Mouse (Mus musculus) embryonic facial prominence, embryonic 14.5 days (tissue): ENCODE results near the gene Atp1b3. TPM values are rescaled to one million over a fixed set of nuclear protein-coding genes. Genes with fewer than 3 reads are reported as not detected.
A peak's percentile ranks its signal among the peaks of the same experiment; 100 is the strongest.
"Not testable (repeated sequence)": the region's sequence is repeated elsewhere in the genome, so short reads cannot be mapped to it uniquely, and the experiment has no call there.

Source experiments
- ATAC-seq: fragments of 200-750 bp; cut with Nextera tagmentation; 2 replicates; pipeline ENCODE4 v1.8.0; 2017; ENCODE audit warnings: low read depth, moderate number of reproducible peaks, moderate TSS enrichment
- DNase-seq: peaks from one replicate; pipeline ENCODE4 v3.0.0-alpha.2; 2015; ENCODE audit warnings: low spot score
- H3K27ac ChIP-seq: fragments of 300-500 bp; sonication (generic); replicated peaks from 2 replicates; pipeline ENCODE4 v1.5.1; 2014; ENCODE audit warnings: low read depth, mild to moderate bottlenecking, low read length, moderate library complexity
- H3K27me3 ChIP-seq: fragments of 300-500 bp; sonication (generic); replicated peaks from 2 replicates; pipeline ENCODE4 v1.6.1; 2014; ENCODE audit warnings: low read length; ENCODE audit not compliant: control insufficient read depth, insufficient read depth
- H3K36me3 ChIP-seq: fragments of 300-500 bp; sonication (generic); 2 replicates; pipeline ENCODE4 v1.6.1; 2014; ENCODE audit warnings: low read length, mixed read lengths; ENCODE audit not compliant: control insufficient read depth, insufficient read depth
- H3K4me1 ChIP-seq: fragments of 300-500 bp; sonication (generic); 2 replicates; pipeline ENCODE4 v1.6.1; 2014; ENCODE audit warnings: antibody characterized with exemption, low read length; ENCODE audit not compliant: control insufficient read depth, insufficient read depth
- H3K4me2 ChIP-seq: fragments of 300-500 bp; sonication (generic); 2 replicates; pipeline ENCODE4 v1.6.1; 2014; ENCODE audit warnings: low read depth, mild to moderate bottlenecking, low read length, moderate library complexity, mixed read lengths
- H3K4me3 ChIP-seq: fragments of 300-500 bp; sonication (generic); 2 replicates; pipeline ENCODE4 v1.5.1; 2014; ENCODE audit warnings: low read depth, mild to moderate bottlenecking, low read length
- H3K9ac ChIP-seq: fragments of 300-500 bp; sonication (generic); 2 replicates; pipeline ENCODE4 v1.6.1; 2014; ENCODE audit warnings: low read depth, mild to moderate bottlenecking, low read length, moderate library complexity, mixed read lengths
- H3K9me3 ChIP-seq: fragments of 300-500 bp; sonication (generic); 2 replicates; pipeline ENCODE4 v1.6.1; 2016; ENCODE audit warnings: low read length; ENCODE audit not compliant: control insufficient read depth
- WGBS: fragments of 180-500 bp; shearing (Covaris S2); extraction: QIAGEN DNeasy Blood & Tissue Kit; methylation state at CpG from one replicate; pipeline ENCODE4 v1.1.7; 2014; 5-methylcytosine and 5-hydroxymethylcytosine counted together
- polyA plus RNA-seq: library from polyadenylated mRNA; unstranded; fragments of >200 nt; fragmentation: Nextera tagmentation; extraction: Ambion mirVana; gene quantifications from 2 replicates; pipeline ENCODE4 v1.2.1, GENCODE M21; 2014

Atp1b3 gene
- polyA plus RNA-seq, 1 experiment from 2014 or later, result 157 TPM

GRCm38 (mm10) chr9:96351771-96352170, 12.5 kb downstream of the Atp1b3 start:
- not testable (repeated sequence) for DNase-seq, H3K9ac ChIP-seq, H3K9me3 ChIP-seq, H3K27me3 ChIP-seq, H3K27ac ChIP-seq, H3K4me2 ChIP-seq, H3K4me1 ChIP-seq, H3K4me3 ChIP-seq, ATAC-seq, H3K36me3 ChIP-seq
- WGBS, result 93% methylated on average over 6 of the region's 6 CpGs

GRCm38 (mm10) chr9:96350476-96350875, 13.8 kb downstream of the Atp1b3 start:
- Histone ChIP-seq H3K4me1 (no peaks in the 10 kb centered on the region), H3K9me3 (no peaks in the 10 kb centered on the region), H3K27me3 (no peaks in the 10 kb centered on the region), H3K9ac (no peak overlapping the region), H3K27ac (no peak overlapping the region), H3K4me2 (no peak overlapping the region), H3K36me3 (0 out of 2 replicates have a peak, but pooled peaks cover 1% of the 10 kb centered on the region), H3K4me3 (no peak overlapping the region)
- WGBS, result 54% methylated on average over 3 of the region's 3 CpGs
- ATAC-seq (no peak), DNase-seq (no peak)

GRCm38 (mm10) chr9:96350010-96350409, 14.2 kb downstream of the Atp1b3 start:
- DNase-seq (peak; percentile 77), ATAC-seq (no peak; the same call in 1 of the 2 replicates)
- H3K4me1 ChIP-seq, result no peaks in the 10 kb centered on the region
- no peak overlapping the region for H3K4me2 ChIP-seq
- 33% methylated on average over 4 of the region's 4 CpGs for WGBS
- H3K27me3 ChIP-seq, result no peaks in the 10 kb centered on the region
- H3K36me3 ChIP-seq, result no peaks in the 10 kb centered on the region
- H3K4me3 ChIP-seq, result no peak overlapping the region
- H3K9me3 ChIP-seq, result no peaks in the 10 kb centered on the region
- no peak overlapping the region for H3K27ac ChIP-seq
- H3K9ac ChIP-seq, result no peak overlapping the region

- ATAC-seq (no peak), DNase-seq (no peak)
- no peaks in the 10 kb centered on the region for H3K9me3 ChIP-seq
- no peaks in the 10 kb centered on the region for H3K27me3 ChIP-seq
- H3K4me2 ChIP-seq, result no peak overlapping the region
- whole genome bisulfite sequencing, result 90% methylated on average over 5 of the region's 5 CpGs
- no peak overlapping the region for H3K9ac ChIP-seq
- H3K4me1 ChIP-seq, result no peaks in the 10 kb centered on the region
- H3K36me3 ChIP-seq, result peaks cover 7% of the 10 kb centered on the region; the same call in 1 of the 2 replicates
- no peak overlapping the region for H3K4me3 ChIP-seq
- H3K27ac ChIP-seq, result no peak overlapping the region
Observed at GRCm38 (mm10) chr9:96348885-96349284, 15.4 kb downstream of the Atp1b3 start.

- no peaks in the 10 kb centered on the region for H3K27me3 ChIP-seq
- no peak overlapping the region for H3K27ac ChIP-seq
- H3K9ac ChIP-seq, result no peak overlapping the region
- no peaks in the 10 kb centered on the region for H3K9me3 ChIP-seq
- WGBS, result 96% methylated on average over 3 of the region's 3 CpGs
- H3K4me3 ChIP-seq, result no peak overlapping the region
- H3K4me2 ChIP-seq, result no peak overlapping the region
- peaks cover 35% of the 10 kb centered on the region for H3K36me3 ChIP-seq
- no peaks in the 10 kb centered on the region for H3K4me1 ChIP-seq
- ATAC-seq (no peak), DNase-seq (no peak)
Observed at GRCm38 (mm10) chr9:96345750-96346149, 18.5 kb downstream of the Atp1b3 start.

- Histone ChIP-seq H3K9me3 (no peaks in the 10 kb centered on the region), H3K4me1 (no peaks in the 10 kb centered on the region), H3K9ac (no peak overlapping the region), H3K4me2 (no peak overlapping the region), H3K36me3 (peaks cover 41% of the 10 kb centered on the region), H3K4me3 (no peak overlapping the region), H3K27me3 (no peaks in the 10 kb centered on the region), H3K27ac (no peak overlapping the region)
- 92% methylated on average over 5 of the region's 5 CpGs for WGBS
- DNase-seq, result no peak
- ATAC-seq, result no peak
Observed at GRCm38 (mm10) chr9:96331146-96331545, 33.1 kb downstream of the Atp1b3 start.

- peaks cover 17% of the 10 kb centered on the region for H3K36me3 ChIP-seq
- H3K4me1 ChIP-seq, result no peaks in the 10 kb centered on the region
- H3K27ac ChIP-seq, result no peak overlapping the region
- no peak overlapping the region for H3K4me2 ChIP-seq
- no peak overlapping the region for H3K4me3 ChIP-seq
- no peaks in the 10 kb centered on the region for H3K27me3 ChIP-seq
- H3K9me3 ChIP-seq, result no peaks in the 10 kb centered on the region
- WGBS, result 86% methylated on average over 4 of the region's 4 CpGs
- DNase-seq (no peak), ATAC-seq (no peak)
- H3K9ac ChIP-seq, result no peak overlapping the region
Observed at GRCm38 (mm10) chr9:96328226-96328625, 36.0 kb downstream of the Atp1b3 start.

GRCm38 (mm10) chr9:96326496-96326923, 37.7 kb downstream of the Atp1b3 start:
- 69% methylated on average over 6 of the region's 6 CpGs for WGBS
- Histone ChIP-seq H3K4me1 (no peaks in the 10 kb centered on the region), H3K4me2 (no peak overlapping the region), H3K27ac (no peak overlapping the region), H3K9ac (no peak overlapping the region), H3K4me3 (no peak overlapping the region), H3K27me3 (no peaks in the 10 kb centered on the region), H3K9me3 (no peaks in the 10 kb centered on the region), H3K36me3 (peaks cover 17% of the 10 kb centered on the region)
- DNase-seq (peak; percentile 29), ATAC-seq (no peak)

GRCm38 (mm10) chr9:96324502-96324901, 39.7 kb downstream of the Atp1b3 start:
- Histone ChIP-seq H3K36me3 (0 out of 2 replicates have a peak, but pooled peaks cover 12% of the 10 kb centered on the region), H3K9ac (no peak overlapping the region), H3K9me3 (no peaks in the 10 kb centered on the region), H3K27me3 (no peaks in the 10 kb centered on the region), H3K4me3 (no peak overlapping the region), H3K27ac (no peak overlapping the region), H3K4me2 (no peak overlapping the region), H3K4me1 (no peaks in the 10 kb centered on the region)
- 68% methylated on average over 4 of the region's 4 CpGs for WGBS
- DNase-seq (no peak), ATAC-seq (0 out of 2 replicates have a peak, but pooled peaks have one; percentile 23)
